Mouse (Mus musculus): ENCODE results near the gene Itgb6. TPM values are rescaled to one million over a fixed set of nuclear protein-coding genes. Genes with fewer than 3 reads are reported as not detected.

Itgb6 gene
- polyA plus RNA-seq, 1 experiment from 2014 or later, result 8.6 TPM

GRCm38 (mm10) chr2:60636910-60637761 lies 85.3 kb downstream of the Itgb6 start:
- ATAC-seq (ENCODE audit: low FRiP score, low TSS enrichment) (no peak), DNase-seq (ENCODE audit: low spot score) (no peak)
- no peaks in the 10 kb centered on the region for H3K36me3 ChIP-seq (ENCODE audit: control insufficient read depth, insufficient read depth, low read length)
- no peaks in the 10 kb centered on the region for H3K9me3 ChIP-seq (ENCODE audit: control insufficient read depth, low read length)
- no peak overlapping the region for H3K4me2 ChIP-seq (replicated peaks; ENCODE audit: low read depth)
- 51% methylated on average over 20 of the region's 20 CpGs for WGBS
- H3K27ac ChIP-seq (replicated peaks), result no peak overlapping the region
- no peaks in the 10 kb centered on the region for H3K4me1 ChIP-seq (replicated peaks; ENCODE audit: control insufficient read depth, insufficient read depth)
- H3K27me3 ChIP-seq (ENCODE audit: control insufficient read depth, insufficient read depth, low read length), result no peaks in the 10 kb centered on the region
- TF ChIP-seq CTCF (IDR thresholded peaks at IDR 0.05; ENCODE audit: low read depth) (no peak), EP300 (optimal IDR thresholded peaks at IDR 0.05) (no peak)
- no peak overlapping the region for H3K9ac ChIP-seq (ENCODE audit: low read length)
- no peak overlapping the region for H3K4me3 ChIP-seq (ENCODE audit: low read depth, low read length)

DNA sequence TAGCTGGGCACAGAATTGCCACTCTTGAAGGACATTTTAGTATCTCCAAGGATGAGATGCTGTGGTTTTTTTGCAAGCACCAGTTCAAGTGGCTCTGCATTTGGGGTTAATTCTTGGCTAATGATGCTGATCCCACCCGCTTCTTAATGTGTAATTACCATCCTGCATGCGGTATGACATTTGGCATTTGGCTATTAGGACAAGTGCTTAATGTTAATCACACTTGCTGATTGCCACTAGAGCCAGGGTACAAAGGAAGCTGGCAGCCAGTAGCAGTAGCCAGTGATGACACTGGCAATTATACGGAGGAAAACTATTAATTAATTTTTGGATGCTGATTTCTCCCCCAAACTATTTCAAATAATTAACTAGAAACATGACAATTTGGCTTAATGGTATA lies 86.0 kb downstream of the Itgb6 start:
- Histone ChIP-seq H3K4me1 (replicated peaks; ENCODE audit: control insufficient read depth, insufficient read depth) (no peaks in the 10 kb centered on the region), H3K4me3 (ENCODE audit: low read depth, low read length) (no peak overlapping the region), H3K27me3 (ENCODE audit: control insufficient read depth, insufficient read depth, low read length) (no peaks in the 10 kb centered on the region), H3K4me2 (replicated peaks; ENCODE audit: low read depth) (no peak overlapping the region), H3K36me3 (ENCODE audit: control insufficient read depth, insufficient read depth, low read length) (no peaks in the 10 kb centered on the region), H3K9ac (ENCODE audit: low read length) (no peak overlapping the region), H3K9me3 (ENCODE audit: control insufficient read depth, low read length) (no peaks in the 10 kb centered on the region), H3K27ac (replicated peaks) (no peak overlapping the region)
- 59% methylated on average over 3 of the region's 3 CpGs for WGBS
- no peak for ATAC-seq (ENCODE audit: low FRiP score, low TSS enrichment)
- TF ChIP-seq CTCF (IDR thresholded peaks at IDR 0.05; ENCODE audit: low read depth) (no peak), EP300 (optimal IDR thresholded peaks at IDR 0.05) (no peak)
- no peak for DNase-seq (ENCODE audit: low spot score)

DNA sequence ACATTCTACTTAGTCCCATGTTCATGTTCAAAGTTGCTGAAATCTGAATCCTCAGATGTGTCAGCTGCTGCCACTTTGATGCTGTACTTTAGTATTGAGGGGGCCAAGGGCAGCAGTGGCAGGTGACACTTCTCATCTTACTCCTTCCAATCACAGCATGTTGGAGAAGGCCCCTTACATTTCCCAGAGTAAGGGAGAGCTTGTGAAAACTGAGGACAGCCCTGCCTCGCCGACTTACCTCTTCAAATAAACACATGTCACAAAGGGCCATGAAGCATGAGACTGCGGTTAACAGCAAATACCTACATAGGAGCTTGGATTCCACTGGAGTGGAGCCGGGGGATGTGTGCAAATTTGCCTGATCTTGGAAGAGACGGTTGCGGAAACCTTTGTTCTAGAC lies 86.4 kb downstream of the Itgb6 start:
- H3K9me3 ChIP-seq (ENCODE audit: control insufficient read depth, low read length), result no peaks in the 10 kb centered on the region
- H3K4me1 ChIP-seq (replicated peaks; ENCODE audit: control insufficient read depth, insufficient read depth), result no peaks in the 10 kb centered on the region
- ATAC-seq (ENCODE audit: low FRiP score, low TSS enrichment) (no peak), DNase-seq (ENCODE audit: low spot score) (no peak)
- 50% methylated on average over 6 of the region's 6 CpGs for WGBS
- H3K4me2 ChIP-seq (replicated peaks; ENCODE audit: low read depth), result no peak overlapping the region
- H3K27ac ChIP-seq (replicated peaks), result no peak overlapping the region
- H3K9ac ChIP-seq (ENCODE audit: low read length), result no peak overlapping the region
- H3K4me3 ChIP-seq (ENCODE audit: low read depth, low read length), result no peak overlapping the region
- no peaks in the 10 kb centered on the region for H3K36me3 ChIP-seq (ENCODE audit: control insufficient read depth, insufficient read depth, low read length)
- no peak for TF ChIP-seq EP300 (optimal IDR thresholded peaks at IDR 0.05)
- no peak for TF ChIP-seq CTCF (IDR thresholded peaks at IDR 0.05; ENCODE audit: low read depth)
- H3K27me3 ChIP-seq (ENCODE audit: control insufficient read depth, insufficient read depth, low read length), result no peaks in the 10 kb centered on the region

- TF ChIP-seq CTCF (IDR thresholded peaks at IDR 0.05; ENCODE audit: low read depth) (no peak), EP300 (optimal IDR thresholded peaks at IDR 0.05) (no peak)
- 69% methylated on average over 2 of the region's 2 CpGs for WGBS
- DNase-seq (ENCODE audit: low spot score), result no peak
- Histone ChIP-seq H3K27ac (replicated peaks) (no peak overlapping the region), H3K4me1 (replicated peaks; ENCODE audit: control insufficient read depth, insufficient read depth) (no peaks in the 10 kb centered on the region), H3K27me3 (ENCODE audit: control insufficient read depth, insufficient read depth, low read length) (no peaks in the 10 kb centered on the region), H3K4me2 (replicated peaks; ENCODE audit: low read depth) (no peak overlapping the region), H3K4me3 (ENCODE audit: low read depth, low read length) (no peak overlapping the region), H3K9ac (ENCODE audit: low read length) (no peak overlapping the region), H3K9me3 (ENCODE audit: control insufficient read depth, low read length) (no peaks in the 10 kb centered on the region), H3K36me3 (ENCODE audit: control insufficient read depth, insufficient read depth, low read length) (no peaks in the 10 kb centered on the region)
- no peak for ATAC-seq (ENCODE audit: low FRiP score, low TSS enrichment)
These were observed 89.7 kb downstream of the Itgb6 start for GRCm38 (mm10) chr2:60632791-60633190.

DNA sequence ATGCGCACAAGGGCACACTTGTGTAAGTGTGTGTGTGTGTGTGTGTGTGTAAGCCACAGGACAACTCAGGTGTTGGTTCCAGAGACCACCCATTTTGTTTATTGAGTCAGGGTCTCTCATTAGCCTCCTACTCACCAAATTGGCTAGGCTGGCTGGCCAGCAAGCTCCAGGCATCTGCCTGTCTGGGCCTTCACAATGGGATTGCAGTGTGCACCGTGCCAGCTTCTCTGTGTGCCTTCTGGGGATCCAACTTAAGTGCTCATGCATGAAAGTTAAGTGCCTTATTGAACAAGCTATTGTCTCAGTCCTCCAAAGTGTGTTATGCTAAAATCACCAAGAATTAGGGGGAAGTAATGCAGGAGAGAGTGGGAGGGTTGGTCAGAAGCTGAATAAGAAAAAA lies 92.1 kb downstream of the Itgb6 start:
- 88% methylated on average over 2 of the region's 2 CpGs for WGBS
- no peak for ATAC-seq (ENCODE audit: low FRiP score, low TSS enrichment)
- no peaks in the 10 kb centered on the region for H3K9me3 ChIP-seq (ENCODE audit: control insufficient read depth, low read length)

DNA sequence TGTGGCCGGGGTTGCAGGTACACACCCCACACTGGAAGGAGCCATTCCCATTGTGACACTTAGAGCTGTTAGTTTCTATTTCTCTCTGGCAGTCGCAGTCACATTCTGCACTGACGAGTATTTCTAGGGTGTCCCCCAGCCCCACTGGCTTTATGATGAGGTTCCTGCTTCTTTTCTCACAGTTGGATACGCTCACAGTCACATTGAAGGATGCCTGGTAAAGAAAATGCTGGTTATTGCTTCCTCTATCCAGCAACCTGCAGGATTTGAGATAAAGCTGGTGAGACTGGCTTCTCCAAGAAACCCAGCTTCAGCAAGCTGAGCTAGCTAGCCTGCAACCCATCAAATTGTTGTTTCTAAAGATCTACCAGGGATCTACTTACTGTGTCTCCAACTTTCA lies 94.5 kb downstream of the Itgb6 start:
- 83% methylated on average over 4 of the region's 4 CpGs for WGBS
- H3K4me1 ChIP-seq (replicated peaks; ENCODE audit: control insufficient read depth, insufficient read depth), result no peaks in the 10 kb centered on the region
- no peaks in the 10 kb centered on the region for H3K9me3 ChIP-seq (ENCODE audit: control insufficient read depth, low read length)
- no peaks in the 10 kb centered on the region for H3K27me3 ChIP-seq (ENCODE audit: control insufficient read depth, insufficient read depth, low read length)
- TF ChIP-seq CTCF (IDR thresholded peaks at IDR 0.05; ENCODE audit: low read depth) (no peak), EP300 (optimal IDR thresholded peaks at IDR 0.05) (no peak)
- no peaks in the 10 kb centered on the region for H3K36me3 ChIP-seq (ENCODE audit: control insufficient read depth, insufficient read depth, low read length)
- H3K27ac ChIP-seq (replicated peaks), result no peak overlapping the region
- H3K9ac ChIP-seq (ENCODE audit: low read length), result no peak overlapping the region
- H3K4me2 ChIP-seq (replicated peaks; ENCODE audit: low read depth), result no peak overlapping the region
- DNase-seq (ENCODE audit: low spot score) (no peak), ATAC-seq (ENCODE audit: low FRiP score, low TSS enrichment) (no peak)
- H3K4me3 ChIP-seq (ENCODE audit: low read depth, low read length), result no peak overlapping the region

More for the DNA sequence above, 92.1 kb downstream of the Itgb6 start:
- no peaks in the 10 kb centered on the region for H3K36me3 ChIP-seq (ENCODE audit: control insufficient read depth, insufficient read depth, low read length)
- no peak overlapping the region for H3K27ac ChIP-seq (replicated peaks)
- no peaks in the 10 kb centered on the region for H3K4me1 ChIP-seq (replicated peaks; ENCODE audit: control insufficient read depth, insufficient read depth)
- H3K4me2 ChIP-seq (replicated peaks; ENCODE audit: low read depth), result no peak overlapping the region
- DNase-seq (ENCODE audit: low spot score), result no peak
- no peaks in the 10 kb centered on the region for H3K27me3 ChIP-seq (ENCODE audit: control insufficient read depth, insufficient read depth, low read length)
- no peak overlapping the region for H3K9ac ChIP-seq (ENCODE audit: low read length)
- TF ChIP-seq EP300 (optimal IDR thresholded peaks at IDR 0.05), result no peak
- no peak overlapping the region for H3K4me3 ChIP-seq (ENCODE audit: low read depth, low read length)
